Mouse (Mus musculus): Measurements from ENCODE around the gene Tcp11l2. TPM values are rescaled to one million over a fixed set of nuclear protein-coding genes. Genes with fewer than 3 reads are reported as not detected.
A peak's percentile ranks its signal among the peaks of the same experiment; 100 is the strongest.

The Tcp11l2 gene
- total RNA-seq, 2 experiments from 2014 or later: 495 to 604 TPM

DNA sequence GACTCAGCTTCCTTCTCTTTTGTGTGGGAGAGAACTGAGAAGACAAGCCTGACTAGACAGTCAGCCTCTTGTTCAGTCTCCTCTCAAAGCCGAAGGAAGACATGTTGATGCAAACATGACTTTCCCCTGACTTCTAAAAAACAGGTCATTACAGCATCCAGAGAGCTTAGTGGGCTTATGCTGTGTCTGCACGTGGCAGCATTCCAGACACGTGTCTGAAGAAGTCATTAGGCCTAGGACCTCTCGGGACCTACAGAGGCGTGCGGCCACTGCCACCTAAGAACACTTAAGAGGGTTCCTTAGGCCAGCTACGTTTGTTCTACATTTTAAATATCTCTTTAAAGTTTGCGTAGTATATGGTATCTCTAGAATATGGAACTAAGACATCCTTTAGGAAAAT, 69.5 kb downstream of the Tcp11l2 start:
- no peak for ATAC-seq (replicated peaks; ENCODE audit: low FRiP score, poor library complexity, severe bottlenecking)

DNA sequence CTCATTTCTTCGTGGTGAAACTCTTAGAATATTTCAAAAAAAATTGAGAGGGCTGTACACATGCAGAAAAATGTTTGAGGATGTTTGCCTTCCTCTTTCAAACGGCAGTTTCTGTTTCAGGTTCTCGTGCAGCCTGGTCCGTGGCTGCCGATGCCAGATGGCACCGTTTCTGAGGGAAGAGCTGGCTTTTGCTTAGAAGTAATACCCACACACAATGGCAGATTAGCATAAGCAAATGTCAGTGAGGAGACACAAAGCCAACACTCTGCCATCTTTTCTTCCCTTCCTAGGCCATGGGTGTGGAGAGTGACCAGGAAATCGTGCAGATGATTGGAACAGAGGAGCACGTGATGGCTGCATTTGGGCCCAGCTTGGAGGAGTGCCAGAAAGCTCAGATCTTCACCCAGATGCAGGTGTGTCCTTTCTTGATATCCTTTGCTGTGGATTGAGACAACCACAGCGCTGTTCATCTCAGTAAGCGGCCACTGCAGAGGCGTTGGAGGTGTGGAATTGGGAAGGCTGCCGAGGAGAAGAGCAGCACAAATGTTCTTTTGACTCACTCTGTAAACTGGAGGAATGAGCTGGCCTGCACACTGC, 70.2 kb downstream of the Tcp11l2 start:
- peak; percentile 88 for ATAC-seq (replicated peaks; ENCODE audit: low FRiP score, poor library complexity, severe bottlenecking)

DNA sequence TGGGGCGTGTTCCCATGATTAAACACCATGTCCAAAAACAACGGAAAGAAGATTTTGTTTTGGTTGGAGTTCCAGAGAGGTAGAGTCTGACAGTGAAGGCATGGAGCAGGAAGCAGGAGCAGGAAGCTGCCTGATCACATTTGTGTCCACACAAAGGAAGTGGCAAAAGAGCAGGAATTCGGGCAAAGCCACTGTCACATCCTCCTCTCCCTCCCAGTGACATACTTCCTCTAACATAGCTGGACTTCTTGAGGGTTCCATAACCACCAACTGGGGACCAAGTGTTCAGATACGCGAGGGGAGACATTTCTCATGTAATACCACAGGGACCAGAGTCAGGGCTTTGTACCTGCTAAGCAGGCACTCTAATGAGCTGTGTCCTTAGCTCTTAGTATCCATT, 70.8 kb downstream of the Tcp11l2 start:
- no peak for ATAC-seq (replicated peaks; ENCODE audit: low FRiP score, poor library complexity, severe bottlenecking)

DNA sequence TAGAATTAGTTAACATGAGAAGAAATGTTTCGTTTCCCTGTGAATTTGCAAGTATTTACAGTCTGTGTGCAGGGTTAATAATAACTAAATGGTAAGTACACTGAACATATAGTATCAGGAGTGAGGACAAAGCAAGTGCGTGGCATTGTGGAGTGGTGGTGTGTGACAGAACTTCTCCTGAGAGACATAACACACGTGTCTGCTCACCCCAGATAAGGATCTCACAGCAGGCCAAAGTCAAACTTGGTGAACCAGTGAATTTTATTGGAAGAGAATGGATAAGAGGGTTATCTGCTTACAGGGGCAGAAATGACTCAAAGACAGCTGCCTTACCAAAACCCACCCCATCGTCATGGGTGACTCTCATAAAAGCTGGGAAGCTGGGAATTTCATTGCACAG, 72.5 kb downstream of the Tcp11l2 start:
- no peak for ATAC-seq (replicated peaks; ENCODE audit: low FRiP score, poor library complexity, severe bottlenecking)

DNA sequence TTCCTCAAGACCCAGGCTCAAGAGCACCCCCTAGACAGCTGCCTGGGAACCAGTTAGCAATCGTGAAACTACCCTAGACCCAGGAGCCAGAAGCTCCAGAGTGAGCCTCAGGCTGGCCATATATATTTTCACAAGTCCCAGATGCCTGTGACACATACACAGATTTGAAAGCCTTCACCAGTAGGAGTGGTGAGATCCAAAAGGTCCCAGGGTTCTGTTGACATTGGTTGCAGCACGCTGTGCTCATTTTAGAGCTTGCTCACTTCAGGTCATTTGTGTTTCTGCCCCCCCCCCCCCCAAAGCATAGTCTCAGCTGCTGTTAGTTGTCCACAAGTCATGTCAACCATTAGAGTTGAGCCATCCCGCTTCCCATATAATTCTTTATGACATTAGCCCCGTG, 77.6 kb downstream of the Tcp11l2 start:
- no peak for ATAC-seq (replicated peaks; ENCODE audit: low FRiP score, poor library complexity, severe bottlenecking)

DNA sequence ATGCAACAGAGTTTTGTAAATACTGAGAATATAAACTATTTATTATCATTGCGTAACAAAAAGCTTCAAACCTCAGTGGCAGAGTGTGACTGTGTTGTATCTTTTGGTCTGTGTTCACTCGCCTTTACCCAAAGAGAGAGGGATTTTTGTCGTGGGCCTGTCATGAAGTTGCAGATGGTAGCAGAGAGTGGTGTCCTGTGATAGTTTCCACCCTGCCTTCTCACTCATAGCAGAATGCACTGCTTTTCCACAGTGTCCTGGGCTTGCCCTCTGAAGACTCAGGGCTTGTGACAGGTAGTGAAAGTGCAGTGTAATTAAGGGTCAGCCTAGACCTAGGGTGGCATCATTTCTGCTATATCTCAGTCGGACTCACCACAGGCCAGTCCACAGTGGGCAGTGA, 78.3 kb downstream of the Tcp11l2 start:
- no peak for ATAC-seq (replicated peaks; ENCODE audit: low FRiP score, poor library complexity, severe bottlenecking)

DNA sequence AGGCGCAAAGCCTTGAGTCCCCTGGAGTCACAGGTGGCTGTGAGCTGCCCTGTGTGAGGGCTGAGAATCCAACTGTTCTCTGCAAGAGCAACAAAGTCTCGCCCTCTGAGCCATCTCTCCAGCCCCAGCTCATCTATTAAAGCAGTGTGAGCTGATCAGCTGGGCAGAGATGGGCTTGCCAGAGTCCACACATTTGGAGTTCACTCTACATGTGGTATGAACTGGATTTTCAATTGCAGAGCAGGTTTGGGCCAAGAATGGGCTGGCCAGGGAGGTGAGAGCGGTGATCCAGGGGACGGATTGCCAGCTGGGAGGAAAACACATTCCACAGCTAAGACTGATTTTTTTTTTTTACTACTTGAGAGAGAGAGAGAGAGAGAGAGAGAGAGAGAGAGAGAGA, 80.2 kb downstream of the Tcp11l2 start:
- ATAC-seq (replicated peaks; ENCODE audit: low FRiP score, poor library complexity, severe bottlenecking): no peak

DNA sequence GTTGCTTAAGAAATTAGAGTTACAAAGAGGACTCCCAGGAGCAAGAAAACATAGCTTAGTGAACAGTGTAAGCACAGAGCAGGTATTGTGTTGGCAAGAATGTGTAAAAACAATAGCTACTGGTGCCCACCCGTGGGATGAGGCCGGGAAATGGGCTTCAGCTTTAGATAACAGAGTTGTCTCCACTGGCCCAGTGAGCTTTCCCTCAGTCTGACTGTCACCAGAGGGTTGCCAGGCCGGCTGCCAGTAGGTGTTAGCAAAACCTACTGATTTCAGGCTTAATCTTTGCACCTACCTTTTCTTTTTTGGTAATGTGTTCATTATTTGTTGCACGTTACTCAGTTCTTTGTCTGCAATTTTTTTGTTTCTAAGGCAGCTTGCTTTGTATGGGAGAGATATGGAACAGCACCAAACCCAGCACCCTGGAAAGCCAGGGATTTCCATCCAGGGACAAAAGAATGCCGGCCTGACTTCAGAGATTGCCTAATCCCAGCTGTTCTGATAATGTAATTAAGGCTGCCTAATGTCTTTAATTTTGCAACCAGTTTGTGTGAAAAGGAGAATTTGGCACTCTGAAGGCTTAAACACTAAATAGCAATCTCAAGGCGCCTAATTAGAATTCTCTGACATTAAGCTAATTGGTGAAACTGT, 81.1 kb downstream of the Tcp11l2 start:
- no peak for ATAC-seq (replicated peaks; ENCODE audit: low FRiP score, poor library complexity, severe bottlenecking)

DNA sequence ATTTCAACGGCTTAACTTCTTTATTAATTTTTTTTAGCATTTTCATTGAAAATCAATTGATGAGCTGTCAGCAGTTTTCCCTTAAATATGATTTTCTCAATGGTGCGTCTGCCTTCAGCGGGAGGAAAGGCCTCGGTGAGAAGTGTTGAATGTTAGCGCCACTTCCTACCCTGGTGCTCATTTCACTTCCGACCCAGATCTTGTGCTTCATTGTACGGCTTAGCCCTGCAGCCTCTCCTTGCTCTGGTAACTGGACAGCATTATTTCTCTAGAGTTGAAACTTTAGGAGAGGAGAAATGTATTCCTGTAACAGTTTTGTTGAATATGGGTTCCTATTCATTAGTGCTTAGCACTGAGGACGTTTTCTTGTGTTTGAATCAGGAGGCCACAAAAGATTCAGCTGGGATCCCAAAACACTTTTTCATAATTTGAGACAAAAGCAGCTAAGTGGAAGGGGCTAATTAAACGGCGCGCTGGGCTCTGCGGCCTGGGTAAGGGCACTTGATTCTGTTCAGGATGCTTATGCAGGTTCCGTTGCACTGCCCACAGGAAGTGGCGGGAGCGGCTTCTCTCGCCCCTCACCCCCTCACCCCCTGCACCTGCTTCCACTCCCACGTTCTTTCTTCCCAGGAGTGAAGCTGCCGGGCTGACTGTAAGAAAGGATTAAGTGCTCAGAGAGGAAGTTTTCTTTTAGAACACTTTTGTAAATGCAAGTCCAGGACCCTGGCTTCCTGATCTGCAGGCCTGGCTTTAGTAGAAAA, 81.8 kb downstream of the Tcp11l2 start:
- ATAC-seq (replicated peaks; ENCODE audit: low FRiP score, poor library complexity, severe bottlenecking): no peak

DNA sequence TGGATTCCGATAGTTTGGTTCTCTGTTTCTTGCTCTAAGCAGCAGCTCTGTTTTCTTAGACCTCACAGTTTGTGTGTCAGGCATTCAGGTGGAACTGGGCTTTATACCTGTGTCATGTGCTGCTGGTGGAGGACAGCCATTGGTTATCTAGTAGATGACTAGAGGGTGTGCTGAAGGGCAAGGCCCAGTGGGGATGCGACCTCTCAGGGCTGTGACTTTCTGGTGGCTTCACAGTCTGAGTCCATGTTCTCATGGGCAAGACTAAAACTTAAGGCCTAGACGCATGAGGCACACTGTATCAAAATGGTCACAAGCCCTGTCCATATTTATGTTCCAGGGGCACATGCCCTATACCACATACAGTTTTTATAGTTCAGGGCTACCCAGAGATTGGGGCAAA, 82.9 kb downstream of the Tcp11l2 start:
- ATAC-seq (replicated peaks; ENCODE audit: low FRiP score, poor library complexity, severe bottlenecking): no peak

DNA sequence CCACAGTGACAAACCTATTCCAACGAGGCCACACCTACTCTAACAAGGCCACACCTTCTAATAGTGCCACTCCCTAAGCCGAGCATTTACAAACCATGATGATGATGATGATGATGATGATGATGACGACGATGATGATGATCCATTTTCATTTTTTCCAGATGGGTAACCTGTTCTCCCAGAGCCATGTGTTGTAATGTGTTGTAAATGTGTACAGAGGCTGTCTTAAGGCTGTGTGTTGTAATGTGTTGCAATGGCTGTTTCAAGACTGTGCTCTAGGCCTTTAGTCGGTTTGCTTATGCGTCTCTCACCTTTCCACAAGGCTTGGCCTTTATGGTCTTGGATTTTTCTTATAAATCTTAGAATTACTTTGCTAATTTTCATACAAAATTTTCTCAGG, 85.7 kb downstream of the Tcp11l2 start:
- no peak for ATAC-seq (replicated peaks; ENCODE audit: low FRiP score, poor library complexity, severe bottlenecking)

Other genes with a start within 250 kb of the Tcp11l2 start
- gene Nuak1, start 136.0 kb upstream of the Tcp11l2 start, total RNA-seq (2015; ENCODE audit: low replicate concordance): not detected in 2 replicates
- 0.85 TPM in 1 of 2 replicates, not detected in the other for gene Nuak1, start 136.0 kb upstream of the Tcp11l2 start, total RNA-seq (2017; ENCODE audit: low replicate concordance)
- gene Ckap4, start 42.6 kb upstream of the Tcp11l2 start, total RNA-seq (2015; ENCODE audit: low replicate concordance): 43.8 and 45.6 TPM in 2 replicates
- 29.6 and 38.4 TPM in 2 replicates for gene Ckap4, start 42.6 kb upstream of the Tcp11l2 start, total RNA-seq (2017; ENCODE audit: low replicate concordance)
- 44.1 and 50.5 TPM in 2 replicates for gene Polr3b, start 45.7 kb downstream of the Tcp11l2 start, total RNA-seq (2015; ENCODE audit: low replicate concordance)
- 81.8 and 274 TPM in 2 replicates for gene Polr3b, start 45.7 kb downstream of the Tcp11l2 start, total RNA-seq (2017; ENCODE audit: low replicate concordance)
- gene Rfx4, start 179.4 kb downstream of the Tcp11l2 start, total RNA-seq (2015; ENCODE audit: low replicate concordance): 0.77 TPM in 1 of 2 replicates, not detected in the other
- not detected in 2 replicates for gene Rfx4, start 179.4 kb downstream of the Tcp11l2 start, total RNA-seq (2017; ENCODE audit: low replicate concordance)